Mouse (Mus musculus): ENCODE measurements around the gene Skiv2l. TPM values are rescaled to one million over a fixed set of nuclear protein-coding genes. Genes with fewer than 3 reads are reported as not detected.

Gene Skiv2l
- polyA plus RNA-seq, 1 experiment, result 8.9 TPM

GRCm38 (mm10) chr17:34881166-34881565 is 31.2 kb upstream of the Skiv2l start:
- TF ChIP-seq GATA1 (IDR thresholded peaks at IDR 0.05; ENCODE audit: low read length) (no peak), TAL1 (IDR thresholded peaks at IDR 0.05; ENCODE audit: low read length) (no peak)
- H3K4me1 ChIP-seq (ENCODE audit: control insufficient read depth), result peaks cover 28% of the 10 kb centered on the region
- peak overlapping the region; percentile 41 for H3K4me3 ChIP-seq (replicated peaks)
- H3K27me3 ChIP-seq (ENCODE audit: control insufficient read depth), result no peaks in the 10 kb centered on the region
- no peaks in the 10 kb centered on the region for H3K36me3 ChIP-seq (ENCODE audit: control insufficient read depth)
- H3K9me3 ChIP-seq (ENCODE audit: control insufficient read depth, low read length), result no peaks in the 10 kb centered on the region

- Histone ChIP-seq H3K4me3 (replicated peaks) (no peak within 1 kb of the TSS), H3K4me1 (ENCODE audit: control insufficient read depth) (peaks cover 20% of the 10 kb centered on the region), H3K27me3 (ENCODE audit: control insufficient read depth) (no peaks in the 10 kb centered on the region), H3K9me3 (ENCODE audit: control insufficient read depth, low read length) (no peaks in the 10 kb centered on the region), H3K36me3 (ENCODE audit: control insufficient read depth) (no peaks in the 10 kb centered on the region)
- TF ChIP-seq GATA1 (IDR thresholded peaks at IDR 0.05; ENCODE audit: low read length) (no peak), TAL1 (IDR thresholded peaks at IDR 0.05; ENCODE audit: low read length) (no peak)
Measured at GRCm38 (mm10) chr17:34879336-34879879, 29.4 kb upstream of the Skiv2l start, which contains the start of gene Zbtb12. Zbtb12 (plus strand) TSS chr17:34879483.

GRCm38 (mm10) chr17:34874321-34874720 is 24.3 kb upstream of the Skiv2l start:
- no peak overlapping the region for H3K4me3 ChIP-seq (replicated peaks)
- TF ChIP-seq GATA1 (IDR thresholded peaks at IDR 0.05; ENCODE audit: low read length) (no peak), TAL1 (IDR thresholded peaks at IDR 0.05; ENCODE audit: low read length) (no peak)
- H3K9me3 ChIP-seq (ENCODE audit: control insufficient read depth, low read length), result peaks cover 3% of the 10 kb centered on the region; the same call in 1 of the 2 replicates
- no peaks in the 10 kb centered on the region for H3K4me1 ChIP-seq (ENCODE audit: control insufficient read depth)
- H3K27me3 ChIP-seq (ENCODE audit: control insufficient read depth), result peaks cover 6% of the 10 kb centered on the region
- H3K36me3 ChIP-seq (ENCODE audit: control insufficient read depth), result no peaks in the 10 kb centered on the region; the same call in 1 of the 2 replicates

GRCm38 (mm10) chr17:34865981-34866380 is 16.0 kb upstream of the Skiv2l start:
- TF ChIP-seq GATA1 (IDR thresholded peaks at IDR 0.05; ENCODE audit: low read length) (no peak), TAL1 (IDR thresholded peaks at IDR 0.05; ENCODE audit: low read length) (no peak)
- peaks cover 2% of the 10 kb centered on the region; the same call in 1 of the 2 replicates for H3K9me3 ChIP-seq (ENCODE audit: control insufficient read depth, low read length)
- H3K4me3 ChIP-seq (replicated peaks), result no peak overlapping the region
- H3K36me3 ChIP-seq (ENCODE audit: control insufficient read depth), result no peaks in the 10 kb centered on the region; the same call in 1 of the 2 replicates
- no peaks in the 10 kb centered on the region for H3K4me1 ChIP-seq (ENCODE audit: control insufficient read depth)
- peaks cover 1% of the 10 kb centered on the region; the same call in 1 of the 2 replicates for H3K27me3 ChIP-seq (ENCODE audit: control insufficient read depth)

- Histone ChIP-seq H3K9me3 (ENCODE audit: control insufficient read depth, low read length) (no peaks in the 10 kb centered on the region), H3K36me3 (ENCODE audit: control insufficient read depth) (peaks cover 15% of the 10 kb centered on the region), H3K4me1 (ENCODE audit: control insufficient read depth) (peaks cover 3% of the 10 kb centered on the region; the same call in 1 of the 2 replicates), H3K27me3 (ENCODE audit: control insufficient read depth) (no peaks in the 10 kb centered on the region), H3K4me3 (replicated peaks) (peak within 1 kb of the TSS; percentile 43)
- TF ChIP-seq TAL1 (IDR thresholded peaks at IDR 0.05; ENCODE audit: low read length), result no peak
- TF ChIP-seq GATA1 (IDR thresholded peaks at IDR 0.05; ENCODE audit: low read length), result no peak
Measured at GRCm38 (mm10) chr17:34862416-34863081, 12.5 kb upstream of the Skiv2l start, which contains the start of gene Cfb. Cfb (minus strand) TSS chr17:34862518.

GRCm38 (mm10) chr17:34861704-34862415 is 11.8 kb upstream of the Skiv2l start:
- Histone ChIP-seq H3K36me3 (ENCODE audit: control insufficient read depth) (peaks cover 22% of the 10 kb centered on the region), H3K27me3 (ENCODE audit: control insufficient read depth) (no peaks in the 10 kb centered on the region), H3K9me3 (ENCODE audit: control insufficient read depth, low read length) (no peaks in the 10 kb centered on the region), H3K4me3 (replicated peaks) (peak overlapping the region; percentile 43), H3K4me1 (ENCODE audit: control insufficient read depth) (peaks cover 3% of the 10 kb centered on the region; the same call in 1 of the 2 replicates)
- no peak for TF ChIP-seq TAL1 (IDR thresholded peaks at IDR 0.05; ENCODE audit: low read length)
- no peak for TF ChIP-seq GATA1 (IDR thresholded peaks at IDR 0.05; ENCODE audit: low read length)

GRCm38 (mm10) chr17:34860514-34860913 is 10.5 kb upstream of the Skiv2l start:
- peaks cover 35% of the 10 kb centered on the region for H3K36me3 ChIP-seq (ENCODE audit: control insufficient read depth)
- no peaks in the 10 kb centered on the region for H3K27me3 ChIP-seq (ENCODE audit: control insufficient read depth)
- H3K9me3 ChIP-seq (ENCODE audit: control insufficient read depth, low read length), result no peaks in the 10 kb centered on the region
- H3K4me1 ChIP-seq (ENCODE audit: control insufficient read depth), result peaks cover 3% of the 10 kb centered on the region; the same call in 1 of the 2 replicates
- H3K4me3 ChIP-seq (replicated peaks), result no peak overlapping the region
- TF ChIP-seq TAL1 (IDR thresholded peaks at IDR 0.05; ENCODE audit: low read length) (no peak), GATA1 (IDR thresholded peaks at IDR 0.05; ENCODE audit: low read length) (no peak)

GRCm38 (mm10) chr17:34858670-34859069 is 8.7 kb upstream of the Skiv2l start:
- H3K4me3 ChIP-seq (replicated peaks), result no peak overlapping the region
- peaks cover 53% of the 10 kb centered on the region for H3K36me3 ChIP-seq (ENCODE audit: control insufficient read depth)
- TF ChIP-seq TAL1 (IDR thresholded peaks at IDR 0.05; ENCODE audit: low read length) (no peak), GATA1 (IDR thresholded peaks at IDR 0.05; ENCODE audit: low read length) (no peak)
- H3K27me3 ChIP-seq (ENCODE audit: control insufficient read depth), result no peaks in the 10 kb centered on the region
- no peaks in the 10 kb centered on the region for H3K9me3 ChIP-seq (ENCODE audit: control insufficient read depth, low read length)
- H3K4me1 ChIP-seq (ENCODE audit: control insufficient read depth), result peaks cover 3% of the 10 kb centered on the region; the same call in 1 of the 2 replicates

- H3K9me3 ChIP-seq (ENCODE audit: control insufficient read depth, low read length), result no peaks in the 10 kb centered on the region
- H3K4me1 ChIP-seq (ENCODE audit: control insufficient read depth), result peaks cover 20% of the 10 kb centered on the region
- no peaks in the 10 kb centered on the region for H3K27me3 ChIP-seq (ENCODE audit: control insufficient read depth)
- TF ChIP-seq GATA1 (IDR thresholded peaks at IDR 0.05; ENCODE audit: low read length), result no peak; the same call in 1 of the 2 replicates
- TF ChIP-seq TAL1 (IDR thresholded peaks at IDR 0.05; ENCODE audit: low read length), result no peak
- H3K36me3 ChIP-seq (ENCODE audit: control insufficient read depth), result peaks cover 70% of the 10 kb centered on the region
- no peak overlapping the region for H3K4me3 ChIP-seq (replicated peaks)
Measured at GRCm38 (mm10) chr17:34855825-34856224, 5.8 kb upstream of the Skiv2l start.
